Mouse (Mus musculus) liver, embryonic 13.5 days (tissue): ENCODE data around the gene Krt23. TPM values are rescaled to one million over a fixed set of nuclear protein-coding genes. Genes with fewer than 3 reads are reported as not detected.

Experiments
- ATAC-seq: fragments of 200-750 bp; cut with Nextera tagmentation; 2 replicates; pipeline ENCODE4 v1.8.0; 2017; ENCODE audit warnings: low read depth, mild to moderate bottlenecking, moderate number of reproducible peaks, moderate library complexity
- DNase-seq: peaks from one replicate; pipeline ENCODE4 v3.0.0; 2022
- H3K27ac ChIP-seq: fragments of 300-500 bp; sonication (generic); 2 replicates; pipeline ENCODE4 v1.5.1; 2015; ENCODE audit warnings: moderate library complexity, mild to moderate bottlenecking, inconsistent platforms
- H3K27me3 ChIP-seq: fragments of 300-500 bp; sonication (generic); 2 replicates; pipeline ENCODE4 v1.6.1; 2015; ENCODE audit warnings: mild to moderate bottlenecking, inconsistent platforms
- H3K36me3 ChIP-seq: fragments of 300-500 bp; sonication (generic); 2 replicates; pipeline ENCODE4 v1.6.1; 2015; ENCODE audit warnings: mild to moderate bottlenecking, inconsistent platforms
- H3K4me1 ChIP-seq: fragments of 300-500 bp; sonication (generic); replicated peaks from 2 replicates; pipeline ENCODE4 v1.6.1; 2015; ENCODE audit warnings: inconsistent platforms
- H3K4me2 ChIP-seq: fragments of 300-500 bp; sonication (generic); 2 replicates; pipeline ENCODE4 v1.6.1; 2015; ENCODE audit warnings: inconsistent platforms, mild to moderate bottlenecking, moderate library complexity
- H3K4me3 ChIP-seq: fragments of 300-500 bp; sonication (generic); replicated peaks from 2 replicates; pipeline ENCODE4 v1.5.1; 2015; ENCODE audit warnings: mild to moderate bottlenecking, inconsistent platforms
- H3K9ac ChIP-seq: fragments of 300-500 bp; sonication (generic); 2 replicates; pipeline ENCODE4 v1.6.1; 2015; ENCODE audit warnings: mild to moderate bottlenecking, inconsistent platforms
- H3K9me3 ChIP-seq: fragments of 300-500 bp; sonication (generic); replicated peaks from 2 replicates; pipeline ENCODE4 v1.6.1; 2016; ENCODE audit warnings: inconsistent platforms
- WGBS: fragments of 180-500 bp; shearing (Covaris S2); methylation state at CpG from one replicate; pipeline ENCODE4 v1.1.7; 2015; ENCODE audit not compliant: insufficient replicate concordance; 5-methylcytosine and 5-hydroxymethylcytosine counted together
- polyA plus RNA-seq: library from polyadenylated mRNA; unstranded; fragments of >200 nt; fragmentation: Nextera tagmentation; extraction: Ambion mirVana; gene quantifications from 2 replicates; pipeline ENCODE4 v1.2.1, GENCODE M21; 2015

The Krt23 gene
- polyA plus RNA-seq, result 0.54 and 0.67 TPM in 2 replicates

GRCm38 (mm10) chr11:99492733-99493573 lies at the start of gene Krt23:
Gene Krt23, minus strand, starts transcription at chr11:99493137.
- ATAC-seq (no peak), DNase-seq (no peak)
- Histone ChIP-seq H3K9ac (no peak within 1 kb of the TSS), H3K4me1 (peaks cover 6% of the 10 kb centered on the region; the same call in 1 of the 2 replicates), H3K4me2 (no peak within 1 kb of the TSS), H3K4me3 (no peak within 1 kb of the TSS), H3K27ac (no peak within 1 kb of the TSS), H3K36me3 (no peaks in the 10 kb centered on the region), H3K27me3 (no peaks in the 10 kb centered on the region), H3K9me3 (no peaks in the 10 kb centered on the region)
- 63% methylated on average over 22 of the region's 22 CpGs for WGBS

GRCm38 (mm10) chr11:99539721-99540120 lies 46.8 kb upstream of the Krt23 start:
- DNase-seq (no peak), ATAC-seq (no peak)
- Histone ChIP-seq H3K27me3 (no peaks in the 10 kb centered on the region), H3K4me3 (no peak overlapping the region), H3K4me2 (no peak overlapping the region), H3K4me1 (no peaks in the 10 kb centered on the region), H3K9ac (no peak overlapping the region), H3K27ac (no peak overlapping the region), H3K36me3 (no peaks in the 10 kb centered on the region), H3K9me3 (0 out of 2 replicates have a peak, but pooled peaks cover 2% of the 10 kb centered on the region)
- 78% methylated on average over 9 of the region's 9 CpGs for WGBS

- no peak for DNase-seq
- ATAC-seq, result no peak
- Histone ChIP-seq H3K27me3 (no peaks in the 10 kb centered on the region), H3K36me3 (no peaks in the 10 kb centered on the region), H3K9me3 (0 out of 2 replicates have a peak, but pooled peaks cover 2% of the 10 kb centered on the region), H3K27ac (no peak within 1 kb of the TSS), H3K4me1 (no peaks in the 10 kb centered on the region), H3K9ac (no peak within 1 kb of the TSS), H3K4me3 (no peak within 1 kb of the TSS), H3K4me2 (no peak within 1 kb of the TSS)
- WGBS, result 69% methylated on average over 13 of the region's 13 CpGs
Observed at GRCm38 (mm10) chr11:99521288-99521860, 28.4 kb upstream of the Krt23 start, which contains the start of gene Krt39. Gene Krt39, minus strand, starts transcription at chr11:99521338.

- H3K9ac ChIP-seq, result no peak overlapping the region
- H3K4me3 ChIP-seq, result no peak overlapping the region
- H3K36me3 ChIP-seq, result no peaks in the 10 kb centered on the region
- DNase-seq, result no peak
- H3K9me3 ChIP-seq, result no peaks in the 10 kb centered on the region
- no peaks in the 10 kb centered on the region for H3K27me3 ChIP-seq
- 63% methylated on average over 8 of the region's 8 CpGs for WGBS
- H3K27ac ChIP-seq, result no peak overlapping the region
- no peak overlapping the region for H3K4me2 ChIP-seq
- no peaks in the 10 kb centered on the region for H3K4me1 ChIP-seq
- ATAC-seq, result no peak
Observed at GRCm38 (mm10) chr11:99514098-99514497, 21.2 kb upstream of the Krt23 start.

GRCm38 (mm10) chr11:99500095-99500805 lies 7.3 kb upstream of the Krt23 start:
- DNase-seq (no peak), ATAC-seq (no peak)
- Histone ChIP-seq H3K9me3 (no peaks in the 10 kb centered on the region), H3K4me2 (no peak overlapping the region), H3K36me3 (no peaks in the 10 kb centered on the region), H3K27ac (no peak overlapping the region), H3K4me1 (no peaks in the 10 kb centered on the region), H3K9ac (no peak overlapping the region), H3K27me3 (no peaks in the 10 kb centered on the region), H3K4me3 (no peak overlapping the region)
- WGBS, result 61% methylated on average over 9 of the region's 9 CpGs

- DNase-seq, result no peak
- whole genome bisulfite sequencing, result 58% methylated on average over 4 of the region's 4 CpGs
- Histone ChIP-seq H3K4me2 (no peak overlapping the region), H3K9me3 (no peaks in the 10 kb centered on the region), H3K27ac (no peak overlapping the region), H3K9ac (no peak overlapping the region), H3K27me3 (no peaks in the 10 kb centered on the region), H3K36me3 (no peaks in the 10 kb centered on the region), H3K4me3 (no peak overlapping the region), H3K4me1 (peaks cover 6% of the 10 kb centered on the region; the same call in 1 of the 2 replicates)
- no peak for ATAC-seq
Observed at GRCm38 (mm10) chr11:99496460-99496859, 3.5 kb upstream of the Krt23 start.

- no peaks in the 10 kb centered on the region for H3K36me3 ChIP-seq
- H3K4me2 ChIP-seq, result no peak overlapping the region
- no peaks in the 10 kb centered on the region for H3K27me3 ChIP-seq
- no peak overlapping the region for H3K9ac ChIP-seq
- H3K27ac ChIP-seq, result no peak overlapping the region
- H3K4me1 ChIP-seq, result peaks cover 6% of the 10 kb centered on the region; the same call in 1 of the 2 replicates
- no peaks in the 10 kb centered on the region for H3K9me3 ChIP-seq
- no peak for ATAC-seq
- WGBS, result 55% methylated on average over 4 of the region's 4 CpGs
- no peak overlapping the region for H3K4me3 ChIP-seq
- no peak for DNase-seq
Observed at GRCm38 (mm10) chr11:99494741-99495140, 1.8 kb upstream of the Krt23 start.

GRCm38 (mm10) chr11:99493574-99493850 lies 575 bp upstream of the Krt23 start:
- Histone ChIP-seq H3K4me2 (no peak overlapping the region), H3K27me3 (no peaks in the 10 kb centered on the region), H3K36me3 (no peaks in the 10 kb centered on the region), H3K4me3 (no peak overlapping the region), H3K27ac (no peak overlapping the region), H3K9ac (no peak overlapping the region), H3K4me1 (peaks cover 6% of the 10 kb centered on the region; the same call in 1 of the 2 replicates), H3K9me3 (no peaks in the 10 kb centered on the region)
- ATAC-seq (no peak), DNase-seq (no peak)
- WGBS, result 48% methylated on average over 5 of the region's 5 CpGs

GRCm38 (mm10) chr11:99491040-99491439 lies 1.9 kb downstream of the Krt23 start:
- no peak for ATAC-seq
- WGBS, result 73% methylated on average over 8 of the region's 8 CpGs
- H3K27ac ChIP-seq, result no peak overlapping the region

GRCm38 (mm10) chr11:99490624-99491023 lies 2.3 kb downstream of the Krt23 start:
- ATAC-seq (no peak), DNase-seq (no peak)
- 40% methylated on average over 4 of the region's 4 CpGs for WGBS
- Histone ChIP-seq H3K4me1 (peaks cover 6% of the 10 kb centered on the region; the same call in 1 of the 2 replicates), H3K36me3 (no peaks in the 10 kb centered on the region), H3K4me3 (no peak overlapping the region), H3K27me3 (no peaks in the 10 kb centered on the region), H3K27ac (no peak overlapping the region), H3K9me3 (no peaks in the 10 kb centered on the region), H3K4me2 (no peak overlapping the region), H3K9ac (no peak overlapping the region)

More at GRCm38 (mm10) chr11:99491040-99491439, 1.9 kb downstream of the Krt23 start:
- Histone ChIP-seq H3K9me3 (no peaks in the 10 kb centered on the region), H3K4me2 (no peak overlapping the region), H3K9ac (no peak overlapping the region), H3K4me1 (peaks cover 6% of the 10 kb centered on the region; the same call in 1 of the 2 replicates), H3K27me3 (no peaks in the 10 kb centered on the region), H3K4me3 (no peak overlapping the region), H3K36me3 (no peaks in the 10 kb centered on the region)
- DNase-seq, result no peak

GRCm38 (mm10) chr11:99489233-99489632 lies 3.7 kb downstream of the Krt23 start:
- DNase-seq (no peak), ATAC-seq (no peak)
- no peaks in the 10 kb centered on the region for H3K27me3 ChIP-seq
- no peak overlapping the region for H3K4me3 ChIP-seq
- no peaks in the 10 kb centered on the region for H3K36me3 ChIP-seq
- no peak overlapping the region for H3K9ac ChIP-seq
- no peak overlapping the region for H3K27ac ChIP-seq
- H3K4me1 ChIP-seq, result peaks cover 6% of the 10 kb centered on the region; the same call in 1 of the 2 replicates
- WGBS, result 54% methylated on average over 3 of the region's 3 CpGs
- H3K4me2 ChIP-seq, result no peak overlapping the region
- H3K9me3 ChIP-seq, result no peaks in the 10 kb centered on the region
